Mouse (Mus musculus) MEL (cell line): ENCODE results near the gene Gm20388. TPM values are rescaled to one million over a fixed set of nuclear protein-coding genes. Genes with fewer than 3 reads are reported as not detected.

Source experiments
- DNase-seq: peaks from one replicate; pipeline ENCODE4 v3.0.0; 2011; ENCODE audit warnings: low read depth, low spot score
- H3K27ac ChIP-seq: 2 replicates; pipeline ENCODE4 v1.5.1; 2012; ENCODE audit warnings: low read depth, mild to moderate bottlenecking, control low read depth, low read length, moderate library complexity; ENCODE audit not compliant: control insufficient read depth
- H3K27me3 ChIP-seq, 2 experiments: fragments of 150-350 bp in 1 of 2; sonication (generic) in 1 of 2; 2 replicates each; pipeline ENCODE4 v1.6.1; 2012; ENCODE audit warnings: low read length in 2 of 2, mild to moderate bottlenecking in 2 of 2, improper control_type of control experiment in 1 of 2, moderate library complexity in 1 of 2; ENCODE audit not compliant: insufficient read depth in 2 of 2, control insufficient read depth in 1 of 2
- H3K36me3 ChIP-seq, 2 experiments: 2 replicates each; pipeline ENCODE4 v1.6.1; 2012 to 2014; ENCODE audit warnings: low read length in 2 of 2, improper control_type of control experiment in 1 of 2, inconsistent platforms in 1 of 2, mild to moderate bottlenecking in 1 of 2; ENCODE audit not compliant: insufficient read depth in 2 of 2, control insufficient read depth in 1 of 2
- H3K4me1 ChIP-seq, 2 experiments: fragments of 150-350 bp in 1 of 2; sonication (generic) in 1 of 2; 2 replicates each; pipeline ENCODE4 v1.6.1; 2012; ENCODE audit warnings: low read length in 2 of 2, improper control_type of control experiment in 1 of 2, mild to moderate bottlenecking in 1 of 2; ENCODE audit not compliant: insufficient read depth in 2 of 2, control insufficient read depth in 1 of 2
- H3K4me3 ChIP-seq, 2 experiments: fragments of 150-350 bp in 1 of 2; sonication (generic) in 1 of 2; 2 replicates each; pipeline ENCODE4 v1.5.1; 2012; ENCODE audit warnings: low read depth in 2 of 2, low read length in 2 of 2, mild to moderate bottlenecking in 2 of 2, moderate library complexity in 2 of 2, control low read depth in 1 of 2, improper control_type of control experiment in 1 of 2; ENCODE audit not compliant: control insufficient read depth in 1 of 2, insufficient read depth in 1 of 2
- H3K79me2 ChIP-seq: 2 replicates; pipeline ENCODE4 v1.6.1; 2012; ENCODE audit warnings: mild to moderate bottlenecking, low read length, moderate library complexity; ENCODE audit not compliant: control insufficient read depth, poor library complexity, insufficient read depth
- H3K9ac ChIP-seq: 2 replicates; pipeline ENCODE4 v1.6.1; 2012; ENCODE audit warnings: low read depth, mild to moderate bottlenecking, control low read depth, low read length, moderate library complexity; ENCODE audit not compliant: control insufficient read depth, poor library complexity, severe bottlenecking
- H3K9me3 ChIP-seq: fragments of 150-350 bp; sonication (generic); replicated peaks from 2 replicates; pipeline ENCODE4 v1.6.1; 2012; ENCODE audit warnings: mild to moderate bottlenecking, low read length, improper control_type of control experiment, moderate library complexity; ENCODE audit not compliant: insufficient read depth
- BHLHE40 ChIP-seq: IDR thresholded peaks from 2 replicates; pipeline ENCODE4 v1.6.1; 2012; ENCODE audit warnings: low read depth, mild to moderate bottlenecking, inconsistent platforms, low read length, improper control_type of control experiment, borderline replicate concordance
- CHD2 ChIP-seq: IDR thresholded peaks from 2 replicates; pipeline ENCODE4 v1.6.1; 2011; ENCODE audit warnings: low read length, improper control_type of control experiment
- CTCF ChIP-seq, 3 experiments: IDR thresholded peaks in 2 of 3; conservative IDR thresholded peaks in 1 of 3; 2 replicates each; pipeline ENCODE4 v1.5.1; 2011 to 2012; ENCODE audit warnings: low read length in 3 of 3, low read depth in 2 of 3, mild to moderate bottlenecking in 2 of 3, improper control_type of control experiment in 1 of 3, inconsistent platforms in 1 of 3, mixed read lengths in 1 of 3, moderate library complexity in 1 of 3; ENCODE audit not compliant: control insufficient read depth in 1 of 3, insufficient read depth in 1 of 3, poor library complexity in 1 of 3, severe bottlenecking in 1 of 3
- ELF1 ChIP-seq: IDR thresholded peaks from 2 replicates; pipeline ENCODE4 v1.6.1; 2014; ENCODE audit warnings: low read depth, mild to moderate bottlenecking, inconsistent platforms, low read length, improper control_type of control experiment, moderate library complexity
- EP300 ChIP-seq, 2 experiments: IDR thresholded peaks; 2 replicates each; pipeline ENCODE4 v1.6.1; 2011; ENCODE audit warnings: improper control_type of control experiment in 2 of 2, low read length in 2 of 2, low read depth in 1 of 2, mild to moderate bottlenecking in 1 of 2
- ETS1 ChIP-seq: IDR thresholded peaks from 2 replicates; pipeline ENCODE4 v1.6.1; 2012; ENCODE audit warnings: low read depth, mild to moderate bottlenecking, inconsistent platforms, low read length, improper control_type of control experiment, moderate library complexity
- GABPA ChIP-seq: IDR thresholded peaks from 2 replicates; pipeline ENCODE4 v1.6.1; 2012; ENCODE audit warnings: low read depth, mild to moderate bottlenecking, inconsistent platforms, low read length, improper control_type of control experiment, moderate library complexity
- JUND ChIP-seq: IDR thresholded peaks from 2 replicates; pipeline ENCODE4 v1.6.1; 2011; ENCODE audit warnings: low read depth, mild to moderate bottlenecking, improper control_type of control experiment, low read length
- MAFK ChIP-seq: IDR thresholded peaks from 2 replicates; pipeline ENCODE4 v1.6.1; 2011; ENCODE audit warnings: low read depth, mild to moderate bottlenecking, low read length, improper control_type of control experiment, borderline replicate concordance
- MAX ChIP-seq: IDR thresholded peaks from 2 replicates; pipeline ENCODE4 v1.6.1; 2011; ENCODE audit warnings: low read length, improper control_type of control experiment
- MAZ ChIP-seq: IDR thresholded peaks from 2 replicates; pipeline ENCODE4 v1.6.1; 2012; ENCODE audit warnings: low read depth, mild to moderate bottlenecking, inconsistent platforms, low read length, improper control_type of control experiment
- MXI1 ChIP-seq: IDR thresholded peaks from 2 replicates; pipeline ENCODE4 v1.6.1; 2011; ENCODE audit warnings: mild to moderate bottlenecking, low read depth, low read length, improper control_type of control experiment
- MYB ChIP-seq: IDR thresholded peaks from 2 replicates; pipeline ENCODE4 v1.6.1; 2011; ENCODE audit warnings: mild to moderate bottlenecking, low read depth, low read length, improper control_type of control experiment
- MYC ChIP-seq: IDR thresholded peaks from 2 replicates; pipeline ENCODE4 v1.6.1; 2011; ENCODE audit warnings: low read depth, mild to moderate bottlenecking, low read length, improper control_type of control experiment, moderate library complexity
- NELFE ChIP-seq: IDR thresholded peaks from 2 replicates; pipeline ENCODE4 v1.6.1; 2011; ENCODE audit warnings: low read depth, low read length, improper control_type of control experiment
- POLR2AphosphoS5 ChIP-seq: IDR thresholded peaks from 2 replicates; pipeline ENCODE4 v1.6.1; 2012; ENCODE audit warnings: low read depth, borderline replicate concordance, mild to moderate bottlenecking, inconsistent platforms, low read length, moderate library complexity, mixed read lengths
- SMC3 ChIP-seq: IDR thresholded peaks from 2 replicates; pipeline ENCODE4 v1.6.1; 2011; ENCODE audit warnings: low read depth, low read length, improper control_type of control experiment
- TBP ChIP-seq: IDR thresholded peaks from 2 replicates; pipeline ENCODE4 v1.8.0; 2011; ENCODE audit warnings: low read depth, low read length, improper control_type of control experiment
- ZC3H11A ChIP-seq: IDR thresholded peaks from 2 replicates; pipeline ENCODE4 v1.6.1; 2012; ENCODE audit warnings: low read depth, mild to moderate bottlenecking, inconsistent platforms, low read length, improper control_type of control experiment
- ZKSCAN1 ChIP-seq: IDR thresholded peaks from 2 replicates; pipeline ENCODE4 v1.6.1; 2012; ENCODE audit warnings: low read depth, mild to moderate bottlenecking, inconsistent platforms, low read length, improper control_type of control experiment, moderate library complexity
- ZNF384 ChIP-seq: IDR thresholded peaks from 2 replicates; pipeline ENCODE4 v1.6.1; 2012; ENCODE audit warnings: low read depth, mild to moderate bottlenecking, inconsistent platforms, low read length, improper control_type of control experiment
- polyA plus RNA-seq, 2 experiments: library from polyadenylated mRNA; stranded (reverse) in 1 of 2; unstranded in 1 of 2; fragments of >175 nt in 1 of 2; fragments of >200 nt in 1 of 2; gene quantifications; 2 replicates each; pipeline versions ENCODE4 v1.2.1 to v1.2.4; 2012; ENCODE audit warnings: low replicate concordance in 2 of 2, low read depth in 1 of 2; ENCODE audit not compliant: insufficient read length in 2 of 2, insufficient read depth in 1 of 2, missing spikeins in 1 of 2
- total RNA-seq: library from RNA; depleted of rRNA; stranded (reverse); fragments of 300-350 nt; gene quantifications from 2 replicates; pipeline ENCODE4 v1.2.3, GENCODE M21; 2012

The Gm20388 gene
- total and polyA plus RNA-seq, 3 experiments = 11.1 to 17.8 TPM; not detected in 1

DNA sequence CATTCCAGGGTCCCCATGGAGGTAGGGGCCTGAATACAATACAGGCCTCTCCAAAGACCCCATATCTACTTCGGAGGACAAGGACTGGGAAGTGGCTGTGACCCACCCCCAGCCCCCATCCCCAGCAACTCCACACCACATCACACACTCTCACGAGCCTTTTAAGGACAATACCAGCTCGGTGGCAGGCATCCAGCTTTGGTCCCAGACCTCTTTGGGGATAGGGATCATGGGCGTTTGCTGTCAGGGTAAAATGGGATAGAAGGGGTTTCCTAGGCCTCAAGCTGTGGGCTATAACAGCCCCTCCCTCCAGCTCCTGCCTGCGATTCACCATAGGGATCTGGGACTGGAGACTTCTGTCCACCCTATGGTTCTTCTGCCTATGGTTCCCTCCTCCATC is 281.0 kb downstream of the Gm20388 start:
- H3K27me3 ChIP-seq = no peaks in the 10 kb centered on the region
- no peak overlapping the region for H3K27ac ChIP-seq
- H3K9me3 ChIP-seq = no peaks in the 10 kb centered on the region
- no peaks in the 10 kb centered on the region for H3K79me2 ChIP-seq
- H3K9ac ChIP-seq = no peak overlapping the region
- DNase-seq = no peak
- no peaks in the 10 kb centered on the region for H3K4me1 ChIP-seq
- TF ChIP-seq ELF1 (no peak), MXI1 (no peak), JUND (no peak), MAZ (no peak), EP300 (IDR thresholded peaks at IDR 0.05; ENCODE audit: low read depth in 1 of 2, low read length in 2 of 2) (no peak), SMC3 (no peak), ETS1 (no peak), MAFK (no peak), ZNF384 (no peak), GABPA (no peak), MAX (no peak), CTCF (IDR thresholded peaks at IDR 0.05 in 2 of 3, conservative IDR thresholded peaks at IDR 0.05 in 1 of 3; ENCODE audit: control insufficient read depth in 1 of 3, insufficient read depth in 1 of 3, low read depth in 2 of 3, low read length in 3 of 3, poor library complexity in 1 of 3, severe bottlenecking in 1 of 3) (no peak), ZC3H11A (no peak), NELFE (no peak)
- H3K36me3 ChIP-seq = no peaks in the 10 kb centered on the region
- H3K4me3 ChIP-seq = no peak overlapping the region

GRCm38 (mm10) chr8:120192118-120192517 is 281.5 kb downstream of the Gm20388 start:
- no peaks in the 10 kb centered on the region for H3K4me1 ChIP-seq
- no peak overlapping the region for H3K4me3 ChIP-seq
- H3K27ac ChIP-seq = no peak overlapping the region
- H3K79me2 ChIP-seq = no peaks in the 10 kb centered on the region
- no peaks in the 10 kb centered on the region for H3K27me3 ChIP-seq
- H3K36me3 ChIP-seq = no peaks in the 10 kb centered on the region
- H3K9me3 ChIP-seq = no peaks in the 10 kb centered on the region
- no peak for TF ChIP-seq ZNF384
- TF ChIP-seq BHLHE40 = no peak
- no peak for TF ChIP-seq GABPA
- no peak for TF ChIP-seq ZKSCAN1
- no peak for TF ChIP-seq CHD2
- TF ChIP-seq MAFK = no peak
- no peak for TF ChIP-seq POLR2AphosphoS5
- no peak for TF ChIP-seq ZC3H11A
- no peak for TF ChIP-seq TBP
- no peak for TF ChIP-seq MYB
- TF ChIP-seq MAZ = no peak
- no peak for TF ChIP-seq MYC
- TF ChIP-seq, all 39 proteins: peak for 0
- no peak overlapping the region for H3K9ac ChIP-seq
- DNase-seq = no peak
